Mouse (Mus musculus) erythroblast, embryonic 14.5 days (primary cell): ENCODE measurements around the gene Abcb11. TPM values are rescaled to one million over a fixed set of nuclear protein-coding genes. Genes with fewer than 3 reads are reported as not detected.
"Not testable (repeated sequence)": the region's sequence is repeated elsewhere in the genome, so short reads cannot be mapped to it uniquely, and the experiment has no call there.

Experiments used
- H3K27me3 ChIP-seq: 2 replicates; pipeline ENCODE4 v1.6.1; 2012; ENCODE audit warnings: inconsistent platforms; ENCODE audit not compliant: control insufficient read depth
- H3K36me3 ChIP-seq: 2 replicates; pipeline ENCODE4 v1.6.1; 2012; ENCODE audit warnings: mild to moderate bottlenecking, inconsistent platforms; ENCODE audit not compliant: control insufficient read depth
- H3K4me1 ChIP-seq: 2 replicates; pipeline ENCODE4 v1.6.1; 2012; ENCODE audit warnings: inconsistent platforms; ENCODE audit not compliant: control insufficient read depth
- H3K4me3 ChIP-seq: replicated peaks from 2 replicates; pipeline ENCODE3; 2012; ENCODE audit warnings: moderate library complexity, mild to moderate bottlenecking, inconsistent platforms
- H3K9me3 ChIP-seq: 2 replicates; pipeline ENCODE4 v1.6.1; 2012; ENCODE audit warnings: low read length, inconsistent platforms, mixed read lengths; ENCODE audit not compliant: control insufficient read depth
- GATA1 ChIP-seq: IDR thresholded peaks from 2 replicates; pipeline ENCODE4 v1.6.1; 2012; ENCODE audit warnings: low read length, inconsistent platforms, mixed read lengths
- TAL1 ChIP-seq: IDR thresholded peaks from 3 replicates; pipeline ENCODE4 v1.6.1; 2012; ENCODE audit warnings: low read length, inconsistent platforms, mixed read lengths
- polyA plus RNA-seq: library from polyadenylated mRNA; stranded (reverse); fragments of >175 nt; gene quantifications from 2 replicates; pipeline ENCODE4 v1.2.3, GENCODE M21; 2012

Abcb11 gene
- polyA plus RNA-seq, 1 experiment: not detected

GRCm38 (mm10) chr2:69341506-69341905 lies 910 bp downstream of the Abcb11 start:
- TF ChIP-seq GATA1 (no peak), TAL1 (no peak)
- Histone ChIP-seq H3K36me3 (no peaks in the 10 kb centered on the region), H3K4me1 (no peaks in the 10 kb centered on the region), H3K27me3 (no peaks in the 10 kb centered on the region), H3K4me3 (no peak overlapping the region), H3K9me3 (no peaks in the 10 kb centered on the region)

- H3K4me3 ChIP-seq, H3K27me3 ChIP-seq, H3K4me1 ChIP-seq, H3K36me3 ChIP-seq, H3K9me3 ChIP-seq: not testable (repeated sequence)
These were observed 10.9 kb downstream of the Abcb11 start for GRCm38 (mm10) chr2:69331523-69331922.

- Histone ChIP-seq H3K36me3 (no peaks in the 10 kb centered on the region), H3K9me3 (no peaks in the 10 kb centered on the region)
These were observed 13.8 kb downstream of the Abcb11 start for GRCm38 (mm10) chr2:69328509-69329163.

GRCm38 (mm10) chr2:69324881-69325660 lies 17.3 kb downstream of the Abcb11 start:
- Histone ChIP-seq H3K27me3 (no peaks in the 10 kb centered on the region), H3K9me3 (no peaks in the 10 kb centered on the region), H3K4me3 (no peak overlapping the region), H3K36me3 (no peaks in the 10 kb centered on the region), H3K4me1 (no peaks in the 10 kb centered on the region)
- no peak for TF ChIP-seq TAL1
- no peak for TF ChIP-seq GATA1

More at GRCm38 (mm10) chr2:69328509-69329163, 13.8 kb downstream of the Abcb11 start:
- no peaks in the 10 kb centered on the region for H3K4me1 ChIP-seq
- H3K27me3 ChIP-seq: no peaks in the 10 kb centered on the region
- TF ChIP-seq TAL1: no peak
- no peak for TF ChIP-seq GATA1
- H3K4me3 ChIP-seq: no peak overlapping the region

- TF ChIP-seq TAL1 (no peak), GATA1 (no peak)
- Histone ChIP-seq H3K4me3 (no peak overlapping the region), H3K9me3 (no peaks in the 10 kb centered on the region), H3K36me3 (no peaks in the 10 kb centered on the region), H3K27me3 (no peaks in the 10 kb centered on the region), H3K4me1 (no peaks in the 10 kb centered on the region)
These were observed 19.4 kb downstream of the Abcb11 start for GRCm38 (mm10) chr2:69323018-69323417.

GRCm38 (mm10) chr2:69321457-69321856 lies 21.0 kb downstream of the Abcb11 start:
- H3K36me3 ChIP-seq: no peaks in the 10 kb centered on the region
- no peaks in the 10 kb centered on the region for H3K27me3 ChIP-seq
- TF ChIP-seq TAL1 (no peak), GATA1 (no peak)
- no peaks in the 10 kb centered on the region for H3K9me3 ChIP-seq
- no peaks in the 10 kb centered on the region for H3K4me1 ChIP-seq
- H3K4me3 ChIP-seq: no peak overlapping the region

GRCm38 (mm10) chr2:69311337-69311736 lies 31.1 kb downstream of the Abcb11 start:
- Histone ChIP-seq H3K27me3 (no peaks in the 10 kb centered on the region), H3K4me3 (no peak overlapping the region), H3K36me3 (no peaks in the 10 kb centered on the region), H3K4me1 (no peaks in the 10 kb centered on the region), H3K9me3 (peaks cover 3% of the 10 kb centered on the region; the same call in 1 of the 2 replicates)
- TF ChIP-seq GATA1: no peak
- no peak for TF ChIP-seq TAL1

- no peaks in the 10 kb centered on the region for H3K36me3 ChIP-seq
- H3K27me3 ChIP-seq: no peaks in the 10 kb centered on the region
- H3K4me3 ChIP-seq: no peak overlapping the region
- H3K9me3 ChIP-seq: peaks cover 3% of the 10 kb centered on the region; the same call in 1 of the 2 replicates
- TF ChIP-seq GATA1 (no peak), TAL1 (no peak)
- no peaks in the 10 kb centered on the region for H3K4me1 ChIP-seq
These were observed 34.3 kb downstream of the Abcb11 start for GRCm38 (mm10) chr2:69308136-69308535.

- H3K36me3 ChIP-seq, H3K27me3 ChIP-seq, H3K9me3 ChIP-seq, H3K4me3 ChIP-seq, H3K4me1 ChIP-seq: not testable (repeated sequence)
These were observed 41.8 kb downstream of the Abcb11 start for GRCm38 (mm10) chr2:69300568-69300967.
